Mouse (Mus musculus): ENCODE measurements at regions not wholly inside any gene's neighbourhood (a gene's known extent, or its start where the extent isn't known, plus 50 kb on each side); places are given as distances from the start of the nearest gene placed in this dataset.

- TF ChIP-seq POLR2A (IDR thresholded peaks at IDR 0.05; ENCODE audit: borderline replicate concordance, extremely low read depth, insufficient read depth, insufficient read length, poor library complexity, severe bottlenecking) (no peak), CTCF (IDR thresholded peaks at IDR 0.05; ENCODE audit: borderline replicate concordance, extremely low read depth, insufficient read depth, insufficient read length) (no peak)
Measured at GRCm38 (mm10) chr2:79529185-79529584, 72.6 kb upstream of the Cerkl start.

Data from brain, embryonic 14.5 days (tissue).